Mouse (Mus musculus) spleen, postnatal 4 days (tissue): ENCODE measurements around the gene Csk.
A peak's percentile ranks its signal among the peaks of the same experiment; 100 is the strongest.

Source experiments
- DNase-seq, 2 experiments: peaks; one replicate each; pipeline ENCODE4 v3.0.0; 2022; ENCODE audit warnings: low spot score in 2 of 2

Gene Csk

GRCm38 (mm10) chr9:57653283-57653682 lies at the start of gene Csk:
Gene Csk, minus strand, starts transcription at chr9:57653631.
- DNase-seq = no peak

DNA sequence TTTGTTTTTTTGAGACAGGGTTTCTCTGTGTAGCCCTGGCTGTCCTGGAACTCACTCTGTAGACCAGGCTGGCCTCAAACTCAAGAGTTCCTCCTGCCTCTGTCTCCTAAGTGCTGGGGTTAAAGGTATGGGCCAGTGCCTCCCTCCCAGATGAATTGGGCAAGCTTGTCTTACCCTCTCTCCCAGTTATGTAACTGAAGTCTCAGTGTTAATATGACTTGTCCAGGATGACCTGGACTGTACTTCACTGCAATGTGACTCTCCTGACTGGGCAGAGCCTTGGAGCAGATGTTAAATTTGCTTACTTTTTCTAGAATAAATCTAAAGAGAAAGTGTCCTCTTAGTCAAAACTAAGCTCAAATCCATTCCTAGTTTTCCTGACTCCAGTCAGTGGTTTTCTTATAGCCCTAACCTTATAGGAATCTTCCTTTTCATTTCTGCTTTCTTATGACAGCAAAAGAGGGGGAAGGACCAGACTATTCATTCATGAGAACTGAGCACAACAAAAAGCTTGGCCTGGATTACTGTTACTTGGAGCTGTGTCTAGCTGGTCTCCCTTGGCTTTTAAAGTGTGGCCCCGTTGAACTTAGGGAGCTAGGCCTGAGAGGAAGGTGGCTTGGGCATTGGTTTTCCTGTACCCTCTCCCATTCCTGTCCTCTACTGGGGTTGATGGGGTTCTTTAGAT lies 45.2 kb upstream of the Csk start:
- peak in 1 of 2 experiments; percentile 39 for DNase-seq

DNA sequence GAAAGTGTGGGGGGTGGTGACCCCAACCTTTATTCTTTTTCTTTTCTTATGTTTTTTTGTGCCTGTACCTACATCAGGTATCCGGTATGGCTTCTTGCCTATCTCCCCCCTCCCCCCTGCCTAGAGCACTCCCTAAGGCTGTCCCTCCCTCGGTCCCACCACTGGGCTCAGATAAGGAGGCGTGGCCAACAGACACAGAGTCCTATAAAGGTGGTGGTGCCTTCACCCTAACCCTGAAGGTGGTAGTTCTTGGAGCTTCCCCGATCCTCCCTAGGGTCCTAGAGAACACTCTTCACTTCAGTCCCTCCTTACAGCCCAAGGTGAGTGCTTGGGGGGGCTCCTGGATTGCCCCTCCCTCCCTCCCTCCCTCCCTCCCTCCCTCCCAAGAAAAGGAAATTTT lies 43.9 kb upstream of the Csk start:
- no peak for DNase-seq

GRCm38 (mm10) chr9:57696380-57697285 lies 43.2 kb upstream of the Csk start:
- no peak for DNase-seq

DNA sequence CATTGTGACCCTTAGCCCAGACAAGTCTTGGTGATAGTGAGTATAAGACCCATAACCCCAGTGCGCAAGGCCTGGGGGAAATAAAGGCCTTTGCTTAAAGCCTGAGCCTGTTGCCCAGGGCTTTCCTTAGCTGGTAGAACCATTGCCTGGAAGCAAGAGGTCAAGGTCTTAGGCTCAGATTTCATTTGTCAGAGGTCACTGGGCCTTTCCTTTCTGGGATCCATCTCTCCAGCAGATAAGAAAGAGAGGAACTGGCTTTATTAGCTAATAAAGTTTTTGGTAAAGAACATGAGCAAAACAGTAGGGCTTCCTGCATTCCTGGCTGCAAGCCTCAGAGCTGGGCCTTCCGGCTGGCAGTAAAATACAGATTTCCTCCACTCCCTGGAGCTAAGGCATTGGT lies 40.7 kb upstream of the Csk start:
- DNase-seq = no peak

GRCm38 (mm10) chr9:57688606-57689005 lies 35.2 kb upstream of the Csk start:
- no peak for DNase-seq

- DNase-seq = peak in 1 of 2 experiments; percentile 32
These were observed 34.7 kb upstream of the Csk start for GRCm38 (mm10) chr9:57688158-57688557.

- no peak for DNase-seq
These were observed 34.3 kb upstream of the Csk start, which contains the start of gene Cyp1a1 for GRCm38 (mm10) chr9:57687751-57688150. Gene Cyp1a1, plus strand, starts transcription at chr9:57687928.

- no peak for DNase-seq
These were observed 32.6 kb upstream of the Csk start for GRCm38 (mm10) chr9:57686011-57686410.

DNA sequence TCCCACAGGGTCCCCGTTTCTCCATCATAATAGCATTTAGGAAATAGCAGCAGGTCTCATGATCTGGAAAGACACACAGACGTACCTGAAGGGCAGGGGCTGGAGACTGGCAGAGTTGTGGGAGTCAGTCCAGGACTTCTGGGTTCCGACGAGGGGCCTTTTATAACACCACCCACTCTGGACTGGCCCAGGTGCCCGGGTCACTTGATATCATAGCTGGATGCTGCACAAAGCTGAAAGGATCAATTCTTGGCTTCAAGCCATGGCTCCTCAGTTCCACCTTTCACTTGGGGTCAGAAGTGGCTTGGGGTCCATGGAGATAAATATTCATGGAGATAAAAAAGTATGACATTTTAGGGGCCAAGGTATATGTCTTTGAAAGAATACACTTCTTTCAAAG lies 30.1 kb upstream of the Csk start, which contains the start of gene Cyp1a2:
Gene Cyp1a2, minus strand, starts transcription at position 184 of the 400 bp plus-strand sequence.
- no peak for DNase-seq

DNA sequence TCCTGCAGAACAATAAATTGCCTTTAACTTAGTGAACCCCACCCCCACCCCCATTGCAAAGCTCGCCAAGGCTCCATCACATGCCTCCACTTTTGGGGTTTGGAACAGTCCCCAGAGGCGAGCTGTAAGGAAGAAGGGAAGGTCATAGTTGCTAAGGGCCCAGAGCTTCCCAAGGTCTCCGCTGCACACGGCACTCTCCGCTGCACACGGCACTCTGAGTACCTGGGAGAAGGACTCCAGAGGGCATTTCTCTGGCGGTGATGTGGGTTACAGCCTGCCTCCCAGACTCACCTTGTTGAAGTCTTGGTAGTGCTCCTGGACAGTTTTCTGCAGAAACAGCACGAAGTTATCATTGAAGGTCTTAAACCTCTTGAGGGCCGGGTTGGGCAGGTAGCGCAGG lies 28.0 kb upstream of the Csk start:
- no peak for DNase-seq

GRCm38 (mm10) chr9:57671500-57671899 lies 18.1 kb upstream of the Csk start:
- DNase-seq = no peak

- no peak for DNase-seq
These were observed 17.6 kb upstream of the Csk start for GRCm38 (mm10) chr9:57671037-57671436.

DNA sequence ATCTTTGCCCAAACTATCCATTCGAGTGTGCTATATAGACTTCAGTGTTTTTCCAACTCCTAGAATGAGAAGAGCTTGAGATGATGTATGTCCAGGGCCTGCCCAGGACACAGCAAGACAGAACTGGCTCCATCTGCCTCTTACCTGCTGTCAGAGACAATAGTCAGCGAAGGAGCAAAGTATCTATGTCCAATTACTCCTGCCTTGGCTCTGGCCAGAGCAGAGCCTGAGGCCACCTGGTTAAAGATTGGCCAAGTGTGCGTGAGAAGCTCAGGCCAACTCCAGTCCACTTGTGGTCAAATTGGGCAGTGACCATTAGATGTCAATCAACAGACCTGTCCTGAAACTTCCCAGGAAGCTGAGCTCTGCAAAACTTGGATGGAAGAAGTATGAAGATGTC lies 16.1 kb upstream of the Csk start:
- no peak for DNase-seq

DNA sequence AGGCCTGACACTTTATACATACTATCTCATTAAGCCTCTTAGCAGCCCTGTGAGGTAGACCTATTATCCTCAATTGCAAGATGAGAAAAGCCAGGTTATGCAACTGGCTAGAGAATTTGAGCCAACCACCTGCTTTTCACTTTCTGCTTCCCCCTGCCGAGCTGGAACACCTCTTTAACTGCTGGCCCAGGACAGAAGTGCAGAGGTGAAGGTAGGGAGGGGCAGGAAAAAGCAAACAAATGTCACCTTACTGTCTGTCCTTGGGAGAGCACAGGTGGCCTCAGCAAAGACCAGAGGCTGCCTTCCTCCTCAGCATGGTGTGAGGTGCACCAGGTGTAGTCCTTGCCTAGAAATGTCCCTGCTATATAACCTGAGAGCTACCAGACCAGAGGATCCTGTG lies 14.8 kb upstream of the Csk start:
- no peak for DNase-seq

- no peak for DNase-seq
These were observed 14.4 kb upstream of the Csk start for GRCm38 (mm10) chr9:57667817-57668216.

GRCm38 (mm10) chr9:57667136-57667535 lies 13.7 kb upstream of the Csk start:
- no peak for DNase-seq

DNA sequence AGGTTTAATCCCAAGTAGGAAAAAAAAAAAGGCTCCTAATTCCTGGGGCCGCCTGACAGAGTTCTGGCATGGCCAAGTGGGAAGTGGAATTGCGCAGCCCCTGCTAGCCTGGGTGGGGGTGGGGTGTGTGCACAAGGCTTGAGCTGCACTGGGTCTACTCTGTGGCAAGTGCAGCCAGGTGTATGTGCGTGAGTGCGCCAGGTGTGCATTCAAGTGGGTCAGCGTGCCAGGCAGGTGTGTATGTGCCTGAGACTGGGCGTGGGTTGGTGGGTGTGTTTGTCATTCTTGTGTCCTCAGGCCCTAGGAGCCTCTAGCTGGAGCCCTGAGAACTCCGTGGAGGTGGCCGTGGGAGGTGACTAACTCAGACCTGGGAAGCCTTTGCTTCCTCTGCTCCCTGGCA lies 13.1 kb upstream of the Csk start:
- DNase-seq = no peak

GRCm38 (mm10) chr9:57664616-57665015 lies 11.2 kb upstream of the Csk start:
- no peak for DNase-seq

GRCm38 (mm10) chr9:57661552-57661951 lies 8.1 kb upstream of the Csk start:
- DNase-seq = no peak

GRCm38 (mm10) chr9:57660501-57660900 lies 7.1 kb upstream of the Csk start:
- DNase-seq = peak in 1 of 2 experiments; percentile 63

DNA sequence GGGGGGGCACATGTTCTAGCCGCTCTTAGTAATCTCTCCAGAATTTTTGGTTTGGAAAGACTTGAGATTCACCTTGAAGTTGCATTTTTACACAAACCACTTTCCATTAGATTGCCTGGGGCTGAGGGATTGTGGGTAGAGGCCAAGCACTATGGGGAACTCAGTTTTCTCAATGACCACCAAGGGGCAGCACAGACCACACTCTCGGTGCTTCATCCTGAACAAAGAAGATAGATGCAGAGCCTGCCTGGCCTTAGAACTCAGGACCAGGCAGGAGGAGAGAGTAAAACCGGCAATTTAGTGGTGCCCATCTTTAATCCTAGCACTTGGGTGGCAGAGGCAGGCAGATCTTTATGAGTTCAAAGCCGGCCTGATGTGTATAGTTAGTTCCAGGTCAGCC lies 6.3 kb upstream of the Csk start:
- DNase-seq = peak; percentile 68 to 83

- DNase-seq = no peak
These were observed 5.5 kb upstream of the Csk start for GRCm38 (mm10) chr9:57658970-57659369.
